Mouse (Mus musculus) embryonic facial prominence, embryonic 13.5 days (tissue): ENCODE measurements around the gene Ston1. TPM values are rescaled to one million over a fixed set of nuclear protein-coding genes. Genes with fewer than 3 reads are reported as not detected.

Source experiments
- ATAC-seq: fragments of 200-750 bp; cut with Nextera tagmentation; 2 replicates; pipeline ENCODE4 v1.8.0; 2017; ENCODE audit warnings: low read depth; ENCODE audit not compliant: insufficient number of reproducible peaks, insufficient read depth, low FRiP score, low TSS enrichment
- H3K27ac ChIP-seq: fragments of 300-500 bp; sonication (generic); 2 replicates; pipeline ENCODE4 v1.5.1; 2015; ENCODE audit warnings: moderate library complexity, mild to moderate bottlenecking, inconsistent platforms
- H3K27me3 ChIP-seq: fragments of 300-500 bp; sonication (generic); 2 replicates; pipeline ENCODE4 v1.6.1; 2015; ENCODE audit warnings: mild to moderate bottlenecking, inconsistent platforms
- H3K36me3 ChIP-seq: fragments of 300-500 bp; sonication (generic); 2 replicates; pipeline ENCODE4 v1.6.1; 2015; ENCODE audit warnings: mild to moderate bottlenecking, inconsistent platforms
- H3K4me1 ChIP-seq: fragments of 300-500 bp; sonication (generic); 2 replicates; pipeline ENCODE4 v1.6.1; 2015; ENCODE audit warnings: inconsistent platforms
- H3K4me2 ChIP-seq: fragments of 300-500 bp; sonication (generic); 2 replicates; pipeline ENCODE4 v1.6.1; 2015; ENCODE audit warnings: moderate library complexity, mild to moderate bottlenecking, inconsistent platforms
- H3K4me3 ChIP-seq: fragments of 300-500 bp; sonication (generic); 2 replicates; pipeline ENCODE4 v1.5.1; 2015; ENCODE audit warnings: mild to moderate bottlenecking, inconsistent platforms
- H3K9ac ChIP-seq: fragments of 300-500 bp; sonication (generic); 2 replicates; pipeline ENCODE4 v1.6.1; 2015; ENCODE audit warnings: mild to moderate bottlenecking, inconsistent platforms
- H3K9me3 ChIP-seq: fragments of 300-500 bp; sonication (generic); 2 replicates; pipeline ENCODE4 v1.6.1; 2016; ENCODE audit warnings: inconsistent platforms
- whole genome bisulfite sequencing: fragments of 180-500 bp; shearing (Covaris S2); methylation state at CpG from one replicate; pipeline ENCODE4 v1.1.7; 2015; ENCODE audit warnings: mixed read lengths; 5-methylcytosine and 5-hydroxymethylcytosine counted together
- polyA plus RNA-seq: library from polyadenylated mRNA; unstranded; fragments of >200 nt; fragmentation: Nextera tagmentation; extraction: Ambion mirVana; gene quantifications from 2 replicates; pipeline ENCODE4 v1.2.1, GENCODE M21; 2015

Gene Ston1
- polyA plus RNA-seq, 1 experiment from 2014 or later = 9.6 TPM

DNA sequence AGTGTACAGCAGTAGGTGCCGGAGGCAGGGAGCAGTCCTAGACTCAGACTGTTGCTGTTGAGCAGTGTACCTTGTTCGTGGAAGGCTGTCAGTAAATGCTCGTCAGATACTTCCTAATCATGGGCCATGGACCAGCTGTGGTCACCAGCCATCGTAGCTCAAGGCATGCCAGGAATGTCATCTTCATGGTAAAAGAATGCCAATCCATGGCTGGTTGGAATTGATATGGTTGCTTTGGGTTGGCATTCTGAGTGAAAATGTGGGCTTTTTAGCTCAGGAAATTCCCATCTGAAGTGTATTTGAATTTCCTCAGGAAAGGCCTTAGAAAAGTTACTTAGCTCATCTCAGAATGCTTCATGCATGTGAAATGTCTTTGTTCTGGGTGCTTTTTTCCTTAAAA lies 2.4 kb upstream of the Ston1 start:
- no peak overlapping the region for H3K4me2 ChIP-seq
- H3K9me3 ChIP-seq = no peaks in the 10 kb centered on the region
- peaks cover 22% of the 10 kb centered on the region for H3K4me1 ChIP-seq
- no peak overlapping the region for H3K9ac ChIP-seq
- no peak overlapping the region for H3K4me3 ChIP-seq
- no peaks in the 10 kb centered on the region for H3K36me3 ChIP-seq
- 66% methylated on average over 4 of the region's 4 CpGs for WGBS
- H3K27ac ChIP-seq = no peak overlapping the region
- no peak for ATAC-seq
- H3K27me3 ChIP-seq = no peaks in the 10 kb centered on the region

DNA sequence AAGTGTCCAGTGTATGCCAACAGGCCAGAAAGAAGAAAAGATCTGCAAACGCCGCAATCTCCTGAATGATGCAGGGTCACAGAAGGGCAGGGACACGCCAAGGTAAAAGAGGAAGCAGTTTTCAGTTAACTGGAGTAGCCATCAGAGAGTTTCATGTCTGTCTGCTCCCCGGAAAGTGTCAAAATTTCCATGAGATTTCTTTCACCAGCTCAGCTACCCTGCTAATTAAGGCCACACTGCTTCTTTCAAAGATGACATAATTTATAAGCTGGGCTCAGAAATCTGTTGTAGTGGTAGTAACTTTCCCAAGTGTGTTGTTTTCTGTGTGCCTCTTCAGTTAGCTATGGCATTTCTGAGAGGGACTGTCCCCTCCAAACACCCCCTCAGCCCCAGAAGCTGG lies 1.4 kb upstream of the Ston1 start:
- Histone ChIP-seq H3K27me3 (no peaks in the 10 kb centered on the region), H3K27ac (peak overlapping the region; percentile 92; the same call in 1 of the 2 replicates), H3K9me3 (no peaks in the 10 kb centered on the region), H3K4me3 (no peak overlapping the region), H3K4me1 (peaks cover 32% of the 10 kb centered on the region), H3K9ac (no peak overlapping the region), H3K4me2 (no peak overlapping the region), H3K36me3 (no peaks in the 10 kb centered on the region)
- 76% methylated on average over 4 of the region's 4 CpGs for WGBS
- ATAC-seq = no peak

DNA sequence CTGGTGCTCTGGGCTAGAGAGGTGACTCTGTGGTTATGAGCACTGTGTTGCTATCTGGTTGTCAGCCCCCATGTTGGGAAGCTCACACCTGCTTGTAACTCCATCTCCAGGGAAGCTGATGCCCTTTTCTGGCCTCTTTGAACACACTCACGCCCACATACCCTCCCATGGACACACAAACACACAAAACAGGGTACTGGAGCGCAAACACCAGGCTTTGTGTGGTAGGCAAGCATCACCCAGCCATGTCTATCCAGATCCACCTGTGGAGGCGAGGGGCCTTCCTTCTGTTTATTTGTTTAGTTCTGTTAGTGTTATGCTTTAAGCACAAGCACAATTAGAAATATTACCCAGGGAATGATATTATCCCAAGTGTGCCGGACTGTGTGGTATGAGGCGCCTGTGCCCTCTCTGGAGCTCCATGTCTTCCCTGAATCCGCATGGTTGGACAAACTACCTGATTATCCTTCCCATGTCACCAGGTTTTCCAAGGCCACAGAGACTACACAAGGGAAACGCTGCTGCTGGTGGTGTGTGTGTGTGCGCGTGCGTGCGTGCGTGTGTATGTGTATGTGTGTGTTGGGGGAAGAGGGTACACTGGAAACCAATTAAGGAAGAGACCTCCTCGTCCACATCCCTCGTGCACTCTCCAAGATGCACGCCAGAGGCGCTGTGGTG lies 801 bp upstream of the Ston1 start:
- Histone ChIP-seq H3K4me1 (peaks cover 35% of the 10 kb centered on the region), H3K4me3 (peak overlapping the region; percentile 68), H3K36me3 (no peaks in the 10 kb centered on the region), H3K27me3 (no peaks in the 10 kb centered on the region), H3K9ac (peak overlapping the region; percentile 84), H3K9me3 (no peaks in the 10 kb centered on the region), H3K4me2 (peak overlapping the region; percentile 79), H3K27ac (peak overlapping the region; percentile 92)
- ATAC-seq = no peak
- 30% methylated on average over 16 of the region's 16 CpGs for WGBS

- H3K36me3 ChIP-seq = no peaks in the 10 kb centered on the region
- WGBS = 1% methylated on average over 5 of the region's 5 CpGs
- H3K4me3 ChIP-seq = peak overlapping the region; percentile 68
- ATAC-seq = no peak
- H3K27me3 ChIP-seq = no peaks in the 10 kb centered on the region
- peak overlapping the region; percentile 92 for H3K27ac ChIP-seq
- peak overlapping the region; percentile 79 for H3K4me2 ChIP-seq
- no peaks in the 10 kb centered on the region for H3K9me3 ChIP-seq
- peaks cover 35% of the 10 kb centered on the region for H3K4me1 ChIP-seq
- H3K9ac ChIP-seq = peak overlapping the region; percentile 84
These were observed 554 bp downstream of the Ston1 start for GRCm38 (mm10) chr17:88598056-88598420.

DNA sequence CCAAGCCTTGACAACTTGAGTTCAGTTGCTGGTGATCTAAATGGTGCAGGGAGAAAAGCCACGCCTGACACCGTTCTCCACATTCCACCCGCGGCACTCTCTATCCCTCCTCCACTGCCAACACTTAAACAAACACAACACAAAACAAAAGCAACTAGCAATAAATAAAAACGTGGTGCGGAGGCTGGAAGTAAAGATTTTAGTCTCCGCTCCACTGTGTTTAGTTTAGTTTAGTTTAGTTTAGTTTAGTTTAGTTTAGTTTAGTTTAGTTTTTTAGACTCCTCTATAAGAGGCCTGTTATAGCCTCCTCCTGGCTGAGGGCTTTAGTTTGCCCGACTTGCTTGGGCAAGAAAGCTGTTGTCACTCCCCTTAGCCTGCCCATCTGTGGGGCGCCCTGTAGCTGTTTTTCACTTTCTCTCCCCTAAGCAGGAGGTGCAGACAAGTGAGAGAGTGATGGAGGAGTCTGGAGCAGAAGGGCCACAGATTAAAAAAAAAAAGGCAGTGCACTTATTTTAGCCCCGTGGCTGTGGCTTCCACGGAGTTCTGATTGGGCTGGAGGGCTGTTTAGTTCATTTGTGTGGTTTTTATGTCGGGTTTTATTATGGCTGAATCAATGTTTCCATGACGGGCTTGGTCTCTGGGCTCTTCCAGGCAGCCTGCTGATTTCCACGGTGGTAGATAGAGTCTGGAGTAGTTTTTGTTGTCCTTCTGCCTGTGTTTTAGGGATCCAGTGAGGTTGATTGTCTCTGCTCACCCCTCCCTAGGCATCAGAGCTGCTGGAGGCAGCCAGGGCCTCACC lies 1.3 kb downstream of the Ston1 start:
- 21% methylated on average over 14 of the region's 14 CpGs for WGBS
- H3K9me3 ChIP-seq = no peaks in the 10 kb centered on the region
- ATAC-seq = peak; percentile 53; the same call in 1 of the 2 replicates
- H3K4me1 ChIP-seq = peaks cover 35% of the 10 kb centered on the region
- H3K27ac ChIP-seq = peak overlapping the region; percentile 92
- H3K27me3 ChIP-seq = no peaks in the 10 kb centered on the region
- peak overlapping the region; percentile 68 for H3K4me3 ChIP-seq
- peaks cover 5% of the 10 kb centered on the region; the same call in 1 of the 2 replicates for H3K36me3 ChIP-seq
- peak overlapping the region; percentile 79 for H3K4me2 ChIP-seq
- peak overlapping the region; percentile 84 for H3K9ac ChIP-seq

DNA sequence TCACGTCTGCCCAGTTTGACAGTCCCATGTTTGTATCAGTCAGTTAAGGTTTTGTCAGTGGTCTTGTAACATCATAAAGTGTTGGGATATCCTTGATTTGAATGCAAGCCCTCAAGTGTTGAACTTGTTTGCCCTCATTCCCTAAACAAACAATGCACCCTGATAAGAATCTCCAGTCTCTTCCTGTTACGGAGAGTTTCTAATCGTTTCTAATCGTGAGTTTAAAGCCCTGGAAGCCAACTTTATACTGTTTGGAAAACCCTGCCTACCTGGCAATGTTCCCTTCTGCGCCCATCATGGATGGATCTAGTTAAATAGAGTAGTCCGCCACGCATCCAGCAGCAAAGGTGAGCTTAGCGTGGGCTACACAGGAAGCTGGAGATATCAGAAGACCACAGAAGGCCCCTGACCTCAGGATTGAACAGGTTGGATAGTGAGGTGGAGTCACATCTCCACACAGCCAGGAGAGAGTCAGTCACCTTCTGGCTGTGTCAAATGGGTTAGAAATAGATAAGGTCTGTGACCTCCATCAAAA lies 3.1 kb downstream of the Ston1 start:
- Histone ChIP-seq H3K4me1 (peaks cover 35% of the 10 kb centered on the region), H3K4me3 (no peak overlapping the region), H3K9ac (no peak overlapping the region), H3K4me2 (no peak overlapping the region), H3K9me3 (no peaks in the 10 kb centered on the region), H3K27ac (no peak overlapping the region), H3K36me3 (peaks cover 7% of the 10 kb centered on the region; the same call in 1 of the 2 replicates), H3K27me3 (no peaks in the 10 kb centered on the region)
- 66% methylated on average over 8 of the region's 8 CpGs for WGBS
- no peak for ATAC-seq

DNA sequence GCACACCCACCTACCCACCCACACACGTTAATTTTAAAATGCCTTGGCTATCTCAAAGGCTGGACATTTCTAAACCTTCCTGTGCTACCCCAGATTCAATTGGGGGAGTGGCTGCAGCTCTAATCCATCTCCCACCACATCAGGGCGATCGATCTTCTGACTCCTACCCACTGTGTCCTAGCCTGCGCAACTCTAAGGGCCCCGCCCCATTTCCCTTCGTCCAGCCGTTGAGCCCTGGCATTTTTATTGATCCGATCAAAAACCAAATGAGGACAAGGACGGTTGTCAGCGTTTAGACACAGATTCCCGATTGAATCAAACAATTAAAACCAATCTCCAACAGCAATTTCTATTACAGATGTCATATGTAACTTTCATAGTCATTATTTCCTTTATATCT lies 6.5 kb downstream of the Ston1 start:
- ATAC-seq = no peak

GRCm38 (mm10) chr17:88606056-88606455 lies 8.6 kb downstream of the Ston1 start:
- H3K9me3 ChIP-seq = no peaks in the 10 kb centered on the region
- H3K27me3 ChIP-seq = no peaks in the 10 kb centered on the region
- H3K36me3 ChIP-seq = peaks cover 17% of the 10 kb centered on the region; the same call in 1 of the 2 replicates
- H3K4me3 ChIP-seq = no peak overlapping the region
- no peak overlapping the region for H3K4me2 ChIP-seq
- no peak overlapping the region for H3K9ac ChIP-seq
- 89% methylated on average over 2 of the region's 2 CpGs for WGBS
- ATAC-seq = no peak
- peaks cover 18% of the 10 kb centered on the region for H3K4me1 ChIP-seq
- H3K27ac ChIP-seq = no peak overlapping the region

More for the DNA sequence above, 6.5 kb downstream of the Ston1 start:
- Histone ChIP-seq H3K9me3 (no peaks in the 10 kb centered on the region), H3K9ac (no peak overlapping the region), H3K36me3 (peaks cover 13% of the 10 kb centered on the region; the same call in 1 of the 2 replicates), H3K4me3 (no peak overlapping the region), H3K27me3 (no peaks in the 10 kb centered on the region), H3K4me1 (peaks cover 25% of the 10 kb centered on the region), H3K4me2 (no peak overlapping the region), H3K27ac (no peak overlapping the region)
- WGBS = 93% methylated on average over 11 of the region's 11 CpGs

DNA sequence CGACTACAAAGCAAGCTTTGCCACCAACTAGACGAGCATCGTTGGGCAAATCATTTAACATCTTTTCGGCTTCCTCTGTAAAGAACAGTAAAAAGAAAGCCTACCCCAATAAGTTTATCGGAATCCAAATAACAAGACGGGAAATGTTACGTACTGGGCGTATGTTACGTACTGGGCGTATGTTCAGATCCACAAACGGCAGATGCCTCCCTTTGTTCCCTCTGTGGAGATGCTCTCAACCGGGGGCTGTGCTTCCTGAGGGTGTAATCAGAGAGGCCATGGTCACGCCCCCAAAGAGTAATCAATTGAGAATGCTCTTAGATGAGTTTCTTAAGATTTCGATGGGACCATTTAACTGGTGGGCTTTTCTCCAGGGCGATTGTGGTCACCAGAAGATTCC lies 11.9 kb downstream of the Ston1 start:
- peak overlapping the region; percentile 4; the same call in 1 of the 2 replicates for H3K27ac ChIP-seq
- no peak overlapping the region for H3K4me2 ChIP-seq
- 70% methylated on average over 15 of the region's 15 CpGs for WGBS
- ATAC-seq = no peak
- no peak overlapping the region for H3K4me3 ChIP-seq
- H3K4me1 ChIP-seq = peaks cover 19% of the 10 kb centered on the region
- H3K36me3 ChIP-seq = peaks cover 9% of the 10 kb centered on the region; the same call in 1 of the 2 replicates
- H3K9me3 ChIP-seq = no peaks in the 10 kb centered on the region
- no peaks in the 10 kb centered on the region for H3K27me3 ChIP-seq
- no peak overlapping the region for H3K9ac ChIP-seq

DNA sequence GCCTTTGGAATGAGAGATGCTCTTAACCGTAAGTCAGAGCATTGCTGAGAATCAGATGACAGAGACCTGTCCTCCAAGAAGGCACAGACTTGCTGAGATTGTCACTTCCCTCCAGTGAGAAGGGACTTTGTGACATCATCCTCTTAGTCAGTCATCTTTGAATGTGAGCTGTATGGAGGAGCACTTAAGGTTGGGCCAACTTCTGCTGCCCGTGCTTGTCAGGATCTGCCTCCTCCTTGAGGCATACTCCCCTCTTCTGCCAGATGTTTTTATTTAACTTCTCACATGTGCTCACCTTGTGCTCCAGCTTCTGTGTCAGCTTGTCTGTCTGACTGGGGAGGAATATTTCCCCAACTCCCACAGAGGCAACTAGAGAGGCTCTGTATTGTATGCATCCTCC lies 13.6 kb downstream of the Ston1 start:
- 32% methylated on average over 2 of the region's 2 CpGs for WGBS
- no peak overlapping the region for H3K9ac ChIP-seq
- 0 out of 2 replicates have a peak, but pooled peaks have one; percentile 59 for ATAC-seq
- H3K4me2 ChIP-seq = no peak overlapping the region
- H3K27me3 ChIP-seq = no peaks in the 10 kb centered on the region
- H3K27ac ChIP-seq = peak overlapping the region; percentile 44; the same call in 1 of the 2 replicates
- peaks cover 29% of the 10 kb centered on the region for H3K4me1 ChIP-seq
- no peak overlapping the region for H3K4me3 ChIP-seq
- peaks cover 9% of the 10 kb centered on the region; the same call in 1 of the 2 replicates for H3K36me3 ChIP-seq
- no peaks in the 10 kb centered on the region for H3K9me3 ChIP-seq

- peaks cover 14% of the 10 kb centered on the region for H3K36me3 ChIP-seq
- no peak overlapping the region for H3K27ac ChIP-seq
- WGBS = 66% methylated on average over 6 of the region's 6 CpGs
These were observed 15.7 kb downstream of the Ston1 start for GRCm38 (mm10) chr17:88613172-88613571.

More at GRCm38 (mm10) chr17:88613172-88613571, 15.7 kb downstream of the Ston1 start:
- H3K4me3 ChIP-seq = no peak overlapping the region
- no peak overlapping the region for H3K9ac ChIP-seq
- no peaks in the 10 kb centered on the region for H3K27me3 ChIP-seq
- H3K4me2 ChIP-seq = no peak overlapping the region
- peaks cover 29% of the 10 kb centered on the region for H3K4me1 ChIP-seq
- no peaks in the 10 kb centered on the region for H3K9me3 ChIP-seq
- no peak for ATAC-seq
